Mouse (Mus musculus) forebrain, embryonic 10.5 days (tissue): ENCODE results near the gene Trpm6. TPM values are rescaled to one million over a fixed set of nuclear protein-coding genes. Genes with fewer than 3 reads are reported as not detected.
"Not testable (repeated sequence)": the region's sequence is repeated elsewhere in the genome, so short reads cannot be mapped to it uniquely, and the experiment has no call there.

Source experiments
- DNase-seq: peaks from one replicate; pipeline ENCODE4 v3.0.0-alpha.2; 2017; ENCODE audit warnings: low spot score; ENCODE audit errors: extremely low spot score
- H3K27ac ChIP-seq: fragments of 300-500 bp; sonication (generic); 2 replicates; pipeline ENCODE4 v1.5.1; 2016; ENCODE audit warnings: mild to moderate bottlenecking
- H3K27me3 ChIP-seq: fragments of 300-500 bp; sonication (generic); 2 replicates; pipeline ENCODE4 v1.6.1; 2016; ENCODE audit warnings: mild to moderate bottlenecking; ENCODE audit not compliant: poor library complexity, severe bottlenecking
- H3K36me3 ChIP-seq: fragments of 300-500 bp; sonication (generic); replicated peaks from 2 replicates; pipeline ENCODE4 v1.6.1; 2016; ENCODE audit warnings: mild to moderate bottlenecking, moderate library complexity
- H3K4me1 ChIP-seq: fragments of 300-500 bp; sonication (generic); 2 replicates; pipeline ENCODE4 v1.6.1; 2016
- H3K4me3 ChIP-seq: fragments of 300-500 bp; sonication (generic); 2 replicates; pipeline ENCODE4 v1.5.1; 2016; ENCODE audit warnings: mild to moderate bottlenecking, moderate library complexity
- H3K9me3 ChIP-seq: fragments of 300-500 bp; sonication (generic); 2 replicates; pipeline ENCODE4 v1.6.1; 2016; ENCODE audit warnings: mild to moderate bottlenecking, moderate library complexity
- WGBS: fragments of 180-500 bp; shearing (Covaris S2); methylation state at CpG from one replicate; pipeline ENCODE4 v1.1.7; 2016; 5-methylcytosine and 5-hydroxymethylcytosine counted together
- polyA plus RNA-seq: library from polyadenylated mRNA; unstranded; fragments of >200 nt; fragmentation: Nextera tagmentation; extraction: Ambion mirVana; gene quantifications from 2 replicates; pipeline ENCODE4 v1.2.1, GENCODE M21; 2016

Gene Trpm6
- polyA plus RNA-seq: 0.21 and 0.30 TPM in 2 replicates

- 5% methylated on average over 41 of the region's 41 CpGs for WGBS
- Histone ChIP-seq H3K9me3 (no peaks in the 10 kb centered on the region), H3K27ac (no peak within 1 kb of the TSS), H3K36me3 (no peaks in the 10 kb centered on the region), H3K27me3 (peaks cover 23% of the 10 kb centered on the region), H3K4me1 (peaks cover 10% of the 10 kb centered on the region), H3K4me3 (peak within 1 kb of the TSS; percentile 53)
- DNase-seq: peak; percentile 17
These were observed at the start of gene Trpm6 for GRCm38 (mm10) chr19:18749598-18750339. Trpm6 (plus strand) TSS chr19:18749983.

DNA sequence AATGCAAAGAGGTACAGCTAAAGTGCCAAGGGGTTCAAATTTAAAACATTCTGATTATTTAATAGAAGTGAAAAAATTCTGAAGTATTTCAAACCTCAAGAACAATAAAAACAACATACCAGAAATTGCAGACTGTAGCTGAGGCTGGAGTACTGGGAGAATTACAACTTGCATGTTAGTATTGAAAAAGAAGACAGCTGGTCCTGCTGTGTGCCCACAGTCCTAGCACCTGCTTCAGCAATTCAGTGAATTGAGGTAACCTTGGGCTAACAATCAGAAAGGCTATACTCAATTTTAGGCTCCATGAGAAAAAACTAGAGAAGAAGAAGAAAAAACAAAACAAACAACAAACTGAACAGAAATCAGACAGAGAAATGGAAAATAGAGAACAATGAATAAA, 41.7 kb upstream of the Trpm6 start:
- H3K36me3 ChIP-seq: peaks cover 5% of the 10 kb centered on the region; the same call in 1 of the 2 replicates
- no peak overlapping the region for H3K4me3 ChIP-seq
- H3K27ac ChIP-seq: no peak overlapping the region
- H3K27me3 ChIP-seq: no peaks in the 10 kb centered on the region
- no peaks in the 10 kb centered on the region for H3K4me1 ChIP-seq
- no peaks in the 10 kb centered on the region for H3K9me3 ChIP-seq
- DNase-seq: no peak

DNA sequence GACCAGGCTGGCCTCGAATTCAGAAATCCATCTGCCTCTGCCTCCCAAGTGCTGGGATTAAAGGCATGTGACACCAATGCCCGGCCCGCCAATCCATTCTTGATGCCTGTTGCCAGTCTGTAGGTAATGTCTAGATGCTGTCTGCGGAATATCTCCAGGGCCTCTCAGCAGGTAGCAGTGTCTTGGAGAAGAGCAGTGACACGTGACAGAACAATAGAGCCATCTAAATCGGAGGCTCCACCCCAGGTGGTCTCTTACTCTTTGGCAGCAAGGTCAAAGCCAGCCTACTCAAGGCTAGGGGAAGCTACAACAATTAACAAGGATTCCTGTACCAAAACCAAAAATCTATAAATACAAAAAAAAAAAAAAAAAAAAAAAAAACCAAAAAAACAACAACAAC, 38.9 kb upstream of the Trpm6 start:
- Histone ChIP-seq H3K36me3 (peaks cover 5% of the 10 kb centered on the region; the same call in 1 of the 2 replicates), H3K27ac (no peak overlapping the region), H3K9me3 (no peaks in the 10 kb centered on the region), H3K4me1 (peaks cover 20% of the 10 kb centered on the region), H3K4me3 (no peak overlapping the region), H3K27me3 (no peaks in the 10 kb centered on the region)
- 66% methylated on average over 6 of the region's 6 CpGs for WGBS
- no peak for DNase-seq

- H3K27ac ChIP-seq: no peak overlapping the region
- WGBS: 94% methylated on average over 9 of the region's 9 CpGs
- no peaks in the 10 kb centered on the region for H3K27me3 ChIP-seq
- H3K4me1 ChIP-seq: peaks cover 20% of the 10 kb centered on the region
- H3K4me3 ChIP-seq: no peak overlapping the region
- DNase-seq: no peak
- peaks cover 5% of the 10 kb centered on the region; the same call in 1 of the 2 replicates for H3K36me3 ChIP-seq
- no peaks in the 10 kb centered on the region for H3K9me3 ChIP-seq
These were observed 38.2 kb upstream of the Trpm6 start for GRCm38 (mm10) chr19:18711589-18711988.

DNA sequence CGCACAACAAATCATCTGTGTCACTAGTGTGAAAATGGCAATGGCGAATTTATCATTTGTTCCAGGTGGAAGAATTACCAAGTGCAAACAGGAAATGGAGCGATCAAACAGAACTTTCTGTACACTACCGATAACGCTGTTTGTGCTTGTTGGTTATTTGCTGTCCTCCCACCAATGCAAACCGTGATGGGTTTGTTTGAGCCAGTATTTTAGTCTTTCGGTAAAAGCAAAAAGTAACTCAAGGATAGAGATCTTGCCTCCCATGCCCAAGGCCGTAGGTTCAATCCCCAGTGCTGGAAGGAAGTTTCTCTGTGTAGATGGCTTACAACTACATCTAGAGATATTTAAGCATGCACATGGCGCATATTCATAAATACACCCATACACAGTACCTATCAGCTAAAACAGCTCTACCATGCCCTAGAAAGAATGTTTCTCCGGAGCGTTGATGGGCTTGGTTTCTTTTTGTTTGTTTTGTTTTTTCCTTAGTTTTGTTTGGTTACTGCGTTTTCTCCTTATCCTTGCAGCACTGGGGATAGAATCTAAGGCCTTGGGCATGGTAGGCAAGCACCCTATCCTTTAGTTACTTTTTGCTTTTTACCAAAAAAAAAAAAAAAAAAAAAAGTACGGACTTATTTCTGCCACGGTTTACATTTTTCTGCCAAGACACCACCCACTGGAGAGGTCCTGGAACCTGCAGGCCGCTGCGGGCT, 37.5 kb upstream of the Trpm6 start:
- 60% methylated on average over 16 of the region's 16 CpGs for WGBS
- no peaks in the 10 kb centered on the region for H3K27me3 ChIP-seq
- DNase-seq: no peak
- peak overlapping the region; percentile 93 for H3K27ac ChIP-seq
- peaks cover 20% of the 10 kb centered on the region for H3K4me1 ChIP-seq
- H3K4me3 ChIP-seq: peak overlapping the region; percentile 84
- peaks cover 8% of the 10 kb centered on the region for H3K36me3 ChIP-seq
- H3K9me3 ChIP-seq: no peaks in the 10 kb centered on the region

DNA sequence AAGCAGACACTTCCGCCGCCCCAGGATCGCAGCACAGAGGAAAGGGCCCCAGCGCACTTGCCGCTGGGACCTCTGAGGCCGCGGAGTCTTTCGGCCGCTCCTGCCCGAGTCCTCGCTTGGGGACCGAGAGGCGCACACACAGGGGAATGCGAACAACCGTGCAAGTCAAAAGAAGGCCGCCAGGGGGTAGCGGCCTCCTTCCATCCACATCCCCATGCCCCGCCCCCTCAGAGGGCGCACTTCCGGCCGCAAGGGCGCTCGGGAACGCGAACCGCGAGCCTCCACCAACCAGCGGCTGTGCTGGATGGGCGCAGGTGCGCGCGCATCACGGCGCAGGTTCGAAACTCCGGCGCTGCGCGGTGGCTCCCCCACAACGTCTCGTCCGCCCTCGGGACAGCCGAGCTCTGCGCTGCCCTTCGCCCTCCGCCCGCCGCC, 36.9 kb upstream of the Trpm6 start, which contains the start of gene D030056L22Rik:
D030056L22Rik (plus strand) TSS at position 328 of the 435 bp plus-strand sequence.
- Histone ChIP-seq H3K9me3 (no peaks in the 10 kb centered on the region), H3K27me3 (no peaks in the 10 kb centered on the region), H3K4me1 (peaks cover 20% of the 10 kb centered on the region), H3K36me3 (peaks cover 12% of the 10 kb centered on the region), H3K4me3 (peak within 1 kb of the TSS; percentile 84), H3K27ac (peak within 1 kb of the TSS; percentile 93)
- peak; percentile 97 for DNase-seq
- WGBS: 0% methylated on average over 49 of the region's 49 CpGs

- WGBS: under 1% methylated on average over 46 of the region's 46 CpGs
- not testable (repeated sequence) for H3K27me3 ChIP-seq, H3K9me3 ChIP-seq
- Histone ChIP-seq H3K4me3 (peak overlapping the region; percentile 84), H3K4me1 (peaks cover 20% of the 10 kb centered on the region), H3K36me3 (peaks cover 16% of the 10 kb centered on the region), H3K27ac (peak overlapping the region; percentile 93)
- peak; percentile 29 for DNase-seq
These were observed 36.4 kb upstream of the Trpm6 start for GRCm38 (mm10) chr19:18713357-18713756.

DNA sequence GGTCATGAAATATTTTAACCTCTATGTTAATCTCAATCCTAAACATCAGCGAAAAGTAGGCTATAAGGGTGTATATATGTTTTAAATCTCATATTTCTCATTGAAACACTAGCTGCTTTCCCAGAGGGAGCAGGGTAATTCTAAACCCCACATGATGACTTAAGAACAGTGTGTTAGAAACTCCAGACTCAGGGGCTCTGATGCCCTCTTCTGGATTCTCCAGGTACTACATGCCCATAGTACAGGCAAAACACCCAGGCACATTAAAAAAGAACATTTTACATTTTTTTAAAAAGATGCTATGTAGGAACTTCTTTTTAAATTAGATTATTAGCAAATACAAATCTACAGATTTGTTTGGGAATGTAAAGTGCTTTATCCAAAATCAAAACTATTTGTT, 33.4 kb upstream of the Trpm6 start:
- 46% methylated on average over 1 of the region's 1 CpGs for WGBS
- Histone ChIP-seq H3K27ac (no peak overlapping the region), H3K27me3 (no peaks in the 10 kb centered on the region), H3K36me3 (peaks cover 28% of the 10 kb centered on the region), H3K4me3 (no peak overlapping the region), H3K9me3 (no peaks in the 10 kb centered on the region), H3K4me1 (peaks cover 20% of the 10 kb centered on the region)
- DNase-seq: peak; percentile 30

DNA sequence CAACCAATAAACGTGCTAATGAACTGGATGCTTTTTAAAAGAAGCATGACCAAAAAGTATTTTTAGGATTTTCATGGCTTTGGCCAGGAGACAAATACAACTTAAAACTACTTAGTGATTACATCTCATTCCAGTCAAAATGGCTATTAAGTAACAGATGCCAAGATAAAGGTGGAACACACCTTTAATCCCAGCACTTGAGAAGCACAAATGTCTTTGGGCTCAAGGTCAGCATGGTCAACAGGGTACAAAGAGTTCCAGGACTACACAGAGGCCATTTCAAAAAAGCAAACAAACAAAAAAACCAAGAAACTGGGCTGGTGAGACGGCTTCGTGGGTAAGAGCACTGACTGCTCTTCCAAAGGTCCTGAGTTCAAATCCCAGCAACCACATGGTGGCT, 29.4 kb upstream of the Trpm6 start:
- H3K36me3 ChIP-seq: peaks cover 28% of the 10 kb centered on the region
- no peaks in the 10 kb centered on the region for H3K9me3 ChIP-seq
- H3K27me3 ChIP-seq: no peaks in the 10 kb centered on the region
- H3K4me3 ChIP-seq: no peak overlapping the region
- 92% methylated on average over 3 of the region's 3 CpGs for WGBS
- peaks cover 6% of the 10 kb centered on the region for H3K4me1 ChIP-seq
- DNase-seq: no peak
- no peak overlapping the region for H3K27ac ChIP-seq

- DNase-seq: no peak
- Histone ChIP-seq H3K9me3 (no peaks in the 10 kb centered on the region), H3K27ac (no peak overlapping the region), H3K27me3 (no peaks in the 10 kb centered on the region), H3K4me1 (no peaks in the 10 kb centered on the region), H3K4me3 (no peak overlapping the region), H3K36me3 (no peaks in the 10 kb centered on the region)
- 91% methylated on average over 2 of the region's 2 CpGs for WGBS
These were observed 24.6 kb upstream of the Trpm6 start for GRCm38 (mm10) chr19:18725186-18725585.

DNA sequence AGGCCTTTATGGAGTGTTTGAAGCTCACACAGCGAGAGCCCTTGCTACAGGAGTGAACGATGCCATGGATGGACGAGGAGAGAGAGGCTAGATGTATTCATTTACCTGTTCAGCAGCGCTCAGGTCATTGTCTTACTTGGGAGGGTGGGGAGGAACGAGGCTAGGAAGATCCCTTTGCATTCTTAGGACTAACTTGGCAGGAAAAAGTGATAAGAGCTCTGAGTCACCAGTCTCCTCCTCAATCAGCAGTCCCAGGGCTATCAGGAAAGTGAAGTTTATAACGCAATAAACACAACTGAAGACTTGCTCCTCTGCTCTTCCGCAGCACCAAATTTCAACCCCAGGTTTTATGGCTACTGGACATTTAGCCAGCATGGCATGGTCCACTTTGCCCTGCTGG, 19.5 kb upstream of the Trpm6 start:
- Histone ChIP-seq H3K9me3 (no peaks in the 10 kb centered on the region), H3K27me3 (no peaks in the 10 kb centered on the region), H3K4me3 (no peak overlapping the region), H3K27ac (no peak overlapping the region), H3K4me1 (no peaks in the 10 kb centered on the region), H3K36me3 (no peaks in the 10 kb centered on the region)
- 86% methylated on average over 7 of the region's 7 CpGs for WGBS
- no peak for DNase-seq

DNA sequence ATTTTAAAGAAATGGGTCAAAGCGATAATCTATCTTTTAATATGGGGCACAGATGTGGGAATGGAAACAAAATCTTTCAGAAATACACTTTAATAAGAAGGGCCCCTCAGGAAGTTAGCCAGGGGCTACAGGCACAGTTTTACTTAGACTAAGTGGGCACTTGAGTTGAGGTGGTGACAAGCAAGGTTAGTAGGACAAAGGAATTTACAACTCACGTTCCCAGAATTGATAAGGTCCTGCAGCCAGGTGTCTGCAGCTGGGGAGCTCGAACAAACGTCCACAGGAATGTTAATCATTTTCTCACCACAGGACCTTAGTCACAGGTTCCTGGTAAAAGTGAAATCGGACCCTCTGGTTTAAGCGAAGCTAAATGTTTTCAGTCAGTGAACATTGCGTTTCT, 18.7 kb upstream of the Trpm6 start:
- Histone ChIP-seq H3K27me3 (no peaks in the 10 kb centered on the region), H3K9me3 (no peaks in the 10 kb centered on the region), H3K36me3 (no peaks in the 10 kb centered on the region), H3K4me3 (no peak overlapping the region), H3K4me1 (no peaks in the 10 kb centered on the region), H3K27ac (no peak overlapping the region)
- WGBS: 61% methylated on average over 7 of the region's 7 CpGs
- DNase-seq: no peak

DNA sequence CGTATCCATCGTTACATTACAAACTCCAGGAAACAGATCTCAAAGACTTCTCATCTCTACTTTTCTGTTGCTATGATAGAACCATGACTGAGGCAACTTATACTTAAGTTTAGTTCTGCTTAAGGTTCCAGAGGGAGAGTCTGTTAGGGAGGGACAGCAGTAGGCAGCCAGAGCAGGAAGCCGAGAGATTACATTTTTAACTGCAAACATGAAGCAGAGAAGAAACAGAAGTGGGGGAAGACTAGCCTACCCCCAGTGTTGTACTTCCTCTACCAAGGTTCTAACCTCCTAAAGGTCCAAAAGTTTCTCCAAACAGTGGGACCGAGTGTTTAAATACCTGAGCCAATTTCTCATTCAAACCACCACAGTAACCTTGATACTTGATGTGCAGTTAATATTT, 13.9 kb upstream of the Trpm6 start:
- Histone ChIP-seq H3K4me3 (no peak overlapping the region), H3K27me3 (no peaks in the 10 kb centered on the region), H3K36me3 (no peaks in the 10 kb centered on the region), H3K4me1 (no peaks in the 10 kb centered on the region), H3K27ac (no peak overlapping the region), H3K9me3 (no peaks in the 10 kb centered on the region)
- DNase-seq: no peak
- WGBS: 91% methylated on average over 4 of the region's 4 CpGs
